Mouse (Mus musculus) cerebellum, postnatal 14 days (tissue): Measurements from ENCODE around the gene Card9.
"Not testable (repeated sequence)": the region's sequence is repeated elsewhere in the genome, so short reads cannot be mapped to it uniquely, and the experiment has no call there.

Experiments
- DNase-seq, 2 experiments: peaks; one replicate each; pipeline ENCODE4 v3.0.0; 2021; ENCODE audit warnings: mixed read lengths in 2 of 2

Gene Card9

GRCm38 (mm10) chr2:26360772-26361171 lies at the start of gene Card9:
Card9 (minus strand) TSS chr2:26360918.
- peak in 1 of 2 experiments; percentile 7 for DNase-seq

- DNase-seq = peak; percentile 58 to 70
Measured at GRCm38 (mm10) chr2:26410091-26410490, 49.4 kb upstream of the Card9 start.

GRCm38 (mm10) chr2:26409362-26409761 lies 48.6 kb upstream of the Card9 start:
- no peak for DNase-seq

GRCm38 (mm10) chr2:26408515-26409356 lies 48.0 kb upstream of the Card9 start, which contains the start of gene Inpp5e:
Inpp5e (minus strand) TSS chr2:26409203.
- peak; percentile 100 for DNase-seq

- DNase-seq = no peak
Measured at GRCm38 (mm10) chr2:26403306-26403705, 42.6 kb upstream of the Card9 start.

GRCm38 (mm10) chr2:26402265-26402664 lies 41.5 kb upstream of the Card9 start:
- DNase-seq = peak in 1 of 2 experiments; percentile 49

- no peak for DNase-seq
Measured at GRCm38 (mm10) chr2:26401023-26401422, 40.3 kb upstream of the Card9 start.

GRCm38 (mm10) chr2:26400296-26400695 lies 39.6 kb upstream of the Card9 start:
- DNase-seq = no peak

GRCm38 (mm10) chr2:26399647-26400046 lies 38.9 kb upstream of the Card9 start:
- no peak for DNase-seq

- no peak for DNase-seq
Measured at GRCm38 (mm10) chr2:26398978-26399377, 38.3 kb upstream of the Card9 start.

GRCm38 (mm10) chr2:26391617-26392016 lies 30.9 kb upstream of the Card9 start:
- DNase-seq = no peak

GRCm38 (mm10) chr2:26390954-26391353 lies 30.2 kb upstream of the Card9 start:
- DNase-seq = no peak

GRCm38 (mm10) chr2:26389154-26389690 lies 28.5 kb upstream of the Card9 start, which contains the start of the genes Entr1 and Pmpca:
Entr1 (minus strand) TSS chr2:26389316.
Pmpca (plus strand) TSS chr2:26389339.
- DNase-seq = peak; percentile 92 to 93

- no peak for DNase-seq
Measured at GRCm38 (mm10) chr2:26388682-26389153, 28.0 kb upstream of the Card9 start.

GRCm38 (mm10) chr2:26387713-26388112 lies 27.0 kb upstream of the Card9 start:
- no peak for DNase-seq

- not testable (repeated sequence) for DNase-seq
Measured at GRCm38 (mm10) chr2:26380871-26381270, 20.2 kb upstream of the Card9 start.

GRCm38 (mm10) chr2:26380131-26380771 lies 19.5 kb upstream of the Card9 start, which contains the start of gene Snapc4:
Snapc4 (minus strand) TSS chr2:26380653.
- peak; percentile 82 to 85 for DNase-seq

- no peak for DNase-seq
Measured at GRCm38 (mm10) chr2:26372396-26372795, 11.7 kb upstream of the Card9 start.

GRCm38 (mm10) chr2:26368572-26368971 lies 7.9 kb upstream of the Card9 start:
- no peak for DNase-seq

GRCm38 (mm10) chr2:26367911-26368310 lies 7.2 kb upstream of the Card9 start:
- no peak for DNase-seq

GRCm38 (mm10) chr2:26364738-26365465 lies 4.2 kb upstream of the Card9 start:
- peak; percentile 61 to 84 for DNase-seq

GRCm38 (mm10) chr2:26363481-26363880 lies 2.8 kb upstream of the Card9 start:
- DNase-seq = no peak

GRCm38 (mm10) chr2:26362991-26363390 lies 2.3 kb upstream of the Card9 start:
- peak in 1 of 2 experiments; percentile 7 for DNase-seq
